Mouse (Mus musculus): ENCODE results near the gene Tmem243. TPM values are rescaled to one million over a fixed set of nuclear protein-coding genes. Genes with fewer than 3 reads are reported as not detected.

The Tmem243 gene
- polyA plus RNA-seq, 1 experiment from 2014 or later: 17.2 TPM

DNA sequence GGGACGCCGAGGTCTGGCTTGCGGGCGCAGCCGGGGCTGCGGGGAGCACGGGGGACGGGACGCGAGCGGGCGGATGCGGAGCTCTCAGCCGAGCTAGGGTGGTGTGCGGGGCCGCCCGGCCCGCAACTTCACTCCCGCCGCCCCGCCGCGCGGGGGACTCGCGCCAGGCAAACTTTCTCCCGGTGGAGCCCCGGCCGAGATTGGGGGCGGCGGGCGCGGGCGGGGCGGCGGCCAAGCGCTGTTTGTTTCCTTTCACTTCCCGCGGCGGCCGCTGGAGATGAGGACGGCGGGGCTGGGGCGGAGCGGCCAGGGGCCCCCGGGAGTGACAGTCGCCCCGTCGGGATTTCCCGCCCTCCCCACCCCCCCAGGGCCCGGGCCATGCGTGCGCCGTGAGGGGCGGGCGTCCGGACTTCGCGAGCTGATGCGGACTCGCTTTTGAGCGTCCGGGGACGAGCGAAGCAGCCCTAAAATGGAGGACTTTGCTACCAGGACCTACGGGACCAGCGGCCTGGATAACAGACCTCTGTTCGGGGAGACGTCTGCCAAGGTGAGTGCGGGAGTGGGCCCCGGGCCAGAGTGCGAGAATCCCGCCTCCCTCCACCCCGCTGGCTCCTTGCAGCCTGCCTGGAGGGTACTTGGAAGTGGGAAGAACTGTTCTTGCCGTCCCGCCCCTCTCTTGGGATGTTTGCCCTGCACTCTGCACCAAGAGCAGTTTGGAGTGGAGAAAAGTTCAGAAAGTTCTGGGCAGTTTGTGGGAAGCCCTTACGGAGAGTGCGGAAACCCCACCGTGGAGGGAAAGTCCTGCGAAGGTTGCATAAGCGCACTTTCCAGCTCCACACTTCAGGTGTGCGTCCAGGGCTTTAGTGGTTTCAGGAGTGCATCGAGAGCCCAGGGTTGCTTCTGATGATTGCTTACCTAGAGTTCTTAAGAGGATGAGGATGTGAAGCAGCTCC lies 657 bp downstream of the Tmem243 start:
- Histone ChIP-seq H3K4me2 (replicated peaks; ENCODE audit: low read depth, low read length) (peak overlapping the region; percentile 83), H3K27me3 (ENCODE audit: control insufficient read depth, insufficient read depth, low read length) (no peaks in the 10 kb centered on the region), H3K27ac (ENCODE audit: low read length) (peak overlapping the region; percentile 45; the same call in 1 of the 2 replicates), H3K36me3 (ENCODE audit: control insufficient read depth, insufficient read depth, low read length) (no peaks in the 10 kb centered on the region), H3K9me3 (ENCODE audit: control insufficient read depth, low read depth, low read length) (no peaks in the 10 kb centered on the region), H3K9ac (replicated peaks; ENCODE audit: low read depth, low read length) (peak overlapping the region; percentile 67), H3K4me1 (ENCODE audit: control insufficient read depth, insufficient read depth, low read length) (no peaks in the 10 kb centered on the region), H3K4me3 (ENCODE audit: low read depth, low read length) (peak overlapping the region; percentile 79)
- WGBS: under 1% methylated on average over 63 of the region's 83 CpGs
- peak; percentile 81 for ATAC-seq (ENCODE audit: insufficient number of reproducible peaks, insufficient read depth, low FRiP score, low read depth)

GRCm38 (mm10) chr5:9102696-9103095 lies 2.2 kb downstream of the Tmem243 start:
- Histone ChIP-seq H3K36me3 (ENCODE audit: control insufficient read depth, insufficient read depth, low read length) (no peaks in the 10 kb centered on the region), H3K27me3 (ENCODE audit: control insufficient read depth, insufficient read depth, low read length) (no peaks in the 10 kb centered on the region), H3K4me3 (ENCODE audit: low read depth, low read length) (no peak overlapping the region), H3K9me3 (ENCODE audit: control insufficient read depth, low read depth, low read length) (no peaks in the 10 kb centered on the region), H3K9ac (replicated peaks; ENCODE audit: low read depth, low read length) (no peak overlapping the region), H3K27ac (ENCODE audit: low read length) (no peak overlapping the region), H3K4me2 (replicated peaks; ENCODE audit: low read depth, low read length) (no peak overlapping the region), H3K4me1 (ENCODE audit: control insufficient read depth, insufficient read depth, low read length) (no peaks in the 10 kb centered on the region)
- ATAC-seq (ENCODE audit: insufficient number of reproducible peaks, insufficient read depth, low FRiP score, low read depth): no peak
- 92% methylated on average over 2 of the region's 2 CpGs for WGBS

DNA sequence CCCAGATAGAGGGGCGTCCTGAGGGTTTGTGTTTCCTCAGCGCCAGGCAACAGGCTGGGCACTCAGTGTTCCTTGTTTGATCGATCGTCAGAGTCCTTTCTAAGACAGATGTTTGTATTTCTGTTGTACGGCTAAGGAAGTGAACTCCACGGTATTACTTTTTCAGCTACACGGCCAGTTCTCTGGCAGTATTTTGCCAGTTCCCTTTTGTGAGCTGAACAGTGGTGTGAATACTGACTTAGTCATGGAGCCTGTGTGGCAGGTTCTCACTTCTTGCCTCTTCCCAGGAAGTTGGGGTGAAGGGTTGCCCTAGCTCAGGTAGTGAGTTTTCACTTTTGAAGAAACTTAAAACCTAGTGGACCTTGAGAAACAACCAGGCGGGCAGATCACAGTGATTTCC lies 3.5 kb downstream of the Tmem243 start:
- Histone ChIP-seq H3K27ac (ENCODE audit: low read length) (no peak overlapping the region), H3K36me3 (ENCODE audit: control insufficient read depth, insufficient read depth, low read length) (no peaks in the 10 kb centered on the region), H3K4me2 (replicated peaks; ENCODE audit: low read depth, low read length) (no peak overlapping the region), H3K4me3 (ENCODE audit: low read depth, low read length) (no peak overlapping the region), H3K9me3 (ENCODE audit: control insufficient read depth, low read depth, low read length) (no peaks in the 10 kb centered on the region), H3K9ac (replicated peaks; ENCODE audit: low read depth, low read length) (no peak overlapping the region), H3K27me3 (ENCODE audit: control insufficient read depth, insufficient read depth, low read length) (no peaks in the 10 kb centered on the region), H3K4me1 (ENCODE audit: control insufficient read depth, insufficient read depth, low read length) (no peaks in the 10 kb centered on the region)
- no peak for ATAC-seq (ENCODE audit: insufficient number of reproducible peaks, insufficient read depth, low FRiP score, low read depth)
- WGBS: 67% methylated on average over 8 of the region's 8 CpGs

- H3K4me3 ChIP-seq (ENCODE audit: low read depth, low read length): no peak overlapping the region
- no peak overlapping the region for H3K4me2 ChIP-seq (replicated peaks; ENCODE audit: low read depth, low read length)
- ATAC-seq (ENCODE audit: insufficient number of reproducible peaks, insufficient read depth, low FRiP score, low read depth): no peak
- WGBS: 84% methylated on average over 6 of the region's 6 CpGs
- H3K9me3 ChIP-seq (ENCODE audit: control insufficient read depth, low read depth, low read length): no peaks in the 10 kb centered on the region
- H3K27ac ChIP-seq (ENCODE audit: low read length): no peak overlapping the region
- no peaks in the 10 kb centered on the region for H3K27me3 ChIP-seq (ENCODE audit: control insufficient read depth, insufficient read depth, low read length)
- no peaks in the 10 kb centered on the region for H3K36me3 ChIP-seq (ENCODE audit: control insufficient read depth, insufficient read depth, low read length)
- H3K4me1 ChIP-seq (ENCODE audit: control insufficient read depth, insufficient read depth, low read length): no peaks in the 10 kb centered on the region
- H3K9ac ChIP-seq (replicated peaks; ENCODE audit: low read depth, low read length): no peak overlapping the region
Measured at GRCm38 (mm10) chr5:9106806-9107205, 6.3 kb downstream of the Tmem243 start.

DNA sequence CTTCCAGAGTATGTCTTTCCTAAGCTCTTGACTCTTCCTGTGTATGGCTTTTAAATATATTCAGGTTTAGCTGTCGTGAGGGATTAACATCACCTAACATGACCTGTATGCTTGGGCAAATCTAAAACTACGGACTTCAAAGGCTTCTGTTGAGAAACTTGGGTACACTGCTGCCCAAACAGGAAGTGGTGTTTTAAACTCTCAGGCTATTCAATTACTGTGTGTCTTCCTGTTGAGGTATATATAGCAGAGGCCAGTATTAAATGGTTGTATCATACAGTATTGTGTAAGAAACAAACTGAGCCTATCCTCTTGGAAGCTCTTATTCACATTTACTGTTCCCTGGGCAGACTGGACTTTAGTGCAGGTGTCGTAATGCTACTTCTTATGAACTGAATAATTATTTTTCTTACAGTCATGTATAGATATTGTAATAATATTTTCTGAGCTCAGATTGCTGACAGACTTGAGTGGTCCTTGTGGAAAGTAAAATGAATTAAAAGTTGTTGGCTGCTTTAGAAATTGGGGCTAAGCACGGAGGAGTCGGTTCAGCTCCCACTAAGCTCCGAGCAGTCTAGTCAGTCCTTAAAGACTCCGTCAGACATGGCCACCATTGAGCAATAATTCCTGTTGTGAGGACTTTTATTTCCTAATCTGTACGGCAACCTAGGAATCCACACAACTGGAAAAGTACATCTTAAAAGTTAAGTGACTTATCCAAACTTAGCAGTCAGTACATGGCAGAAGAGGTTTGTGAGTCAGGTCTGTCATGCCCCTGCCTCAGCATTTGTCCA lies 7.0 kb downstream of the Tmem243 start:
- Histone ChIP-seq H3K9ac (replicated peaks; ENCODE audit: low read depth, low read length) (no peak overlapping the region), H3K4me3 (ENCODE audit: low read depth, low read length) (no peak overlapping the region), H3K4me1 (ENCODE audit: control insufficient read depth, insufficient read depth, low read length) (no peaks in the 10 kb centered on the region), H3K36me3 (ENCODE audit: control insufficient read depth, insufficient read depth, low read length) (no peaks in the 10 kb centered on the region), H3K27me3 (ENCODE audit: control insufficient read depth, insufficient read depth, low read length) (no peaks in the 10 kb centered on the region), H3K9me3 (ENCODE audit: control insufficient read depth, low read depth, low read length) (no peaks in the 10 kb centered on the region), H3K4me2 (replicated peaks; ENCODE audit: low read depth, low read length) (no peak overlapping the region), H3K27ac (ENCODE audit: low read length) (no peak overlapping the region)
- 72% methylated on average over 8 of the region's 8 CpGs for WGBS
- ATAC-seq (ENCODE audit: insufficient number of reproducible peaks, insufficient read depth, low FRiP score, low read depth): no peak

DNA sequence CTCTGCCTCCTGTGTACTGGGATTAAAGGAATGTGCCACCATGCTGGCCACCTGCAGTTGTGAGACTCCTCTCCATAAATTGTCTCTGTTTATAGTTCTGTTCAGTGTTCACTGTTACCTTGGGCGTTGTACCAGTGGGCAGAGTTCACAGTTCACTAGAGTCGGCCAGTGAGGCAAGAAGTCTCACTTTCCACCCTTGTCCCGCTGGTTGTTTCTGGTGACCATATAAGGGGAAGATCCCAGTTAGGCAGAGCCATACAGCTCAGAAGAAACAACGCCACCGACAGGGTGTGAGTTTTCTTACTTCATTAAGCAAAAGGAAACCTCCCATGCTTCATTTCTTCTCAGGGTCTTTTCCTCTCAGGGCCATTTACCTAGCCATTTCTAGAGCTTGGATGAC lies 8.0 kb downstream of the Tmem243 start:
- H3K9me3 ChIP-seq (ENCODE audit: control insufficient read depth, low read depth, low read length): no peaks in the 10 kb centered on the region
- no peaks in the 10 kb centered on the region for H3K36me3 ChIP-seq (ENCODE audit: control insufficient read depth, insufficient read depth, low read length)
- H3K27ac ChIP-seq (ENCODE audit: low read length): no peak overlapping the region
- H3K4me2 ChIP-seq (replicated peaks; ENCODE audit: low read depth, low read length): no peak overlapping the region
- no peaks in the 10 kb centered on the region for H3K4me1 ChIP-seq (ENCODE audit: control insufficient read depth, insufficient read depth, low read length)
- no peaks in the 10 kb centered on the region for H3K27me3 ChIP-seq (ENCODE audit: control insufficient read depth, insufficient read depth, low read length)
- WGBS: 65% methylated on average over 5 of the region's 5 CpGs
- no peak overlapping the region for H3K9ac ChIP-seq (replicated peaks; ENCODE audit: low read depth, low read length)
- H3K4me3 ChIP-seq (ENCODE audit: low read depth, low read length): no peak overlapping the region
- no peak for ATAC-seq (ENCODE audit: insufficient number of reproducible peaks, insufficient read depth, low FRiP score, low read depth)

- ATAC-seq (ENCODE audit: insufficient number of reproducible peaks, insufficient read depth, low FRiP score, low read depth): no peak
- Histone ChIP-seq H3K4me3 (ENCODE audit: low read depth, low read length) (no peak overlapping the region), H3K27me3 (ENCODE audit: control insufficient read depth, insufficient read depth, low read length) (no peaks in the 10 kb centered on the region), H3K4me2 (replicated peaks; ENCODE audit: low read depth, low read length) (no peak overlapping the region), H3K9me3 (ENCODE audit: control insufficient read depth, low read depth, low read length) (no peaks in the 10 kb centered on the region), H3K36me3 (ENCODE audit: control insufficient read depth, insufficient read depth, low read length) (no peaks in the 10 kb centered on the region), H3K4me1 (ENCODE audit: control insufficient read depth, insufficient read depth, low read length) (no peaks in the 10 kb centered on the region), H3K27ac (ENCODE audit: low read length) (no peak overlapping the region), H3K9ac (replicated peaks; ENCODE audit: low read depth, low read length) (no peak overlapping the region)
Measured at GRCm38 (mm10) chr5:9109582-9109981, 9.1 kb downstream of the Tmem243 start.

GRCm38 (mm10) chr5:9111285-9111684 lies 10.8 kb downstream of the Tmem243 start:
- 68% methylated on average over 2 of the region's 2 CpGs for WGBS
- Histone ChIP-seq H3K27ac (ENCODE audit: low read length) (no peak overlapping the region), H3K4me1 (ENCODE audit: control insufficient read depth, insufficient read depth, low read length) (no peaks in the 10 kb centered on the region), H3K4me3 (ENCODE audit: low read depth, low read length) (no peak overlapping the region), H3K9ac (replicated peaks; ENCODE audit: low read depth, low read length) (no peak overlapping the region), H3K27me3 (ENCODE audit: control insufficient read depth, insufficient read depth, low read length) (no peaks in the 10 kb centered on the region), H3K4me2 (replicated peaks; ENCODE audit: low read depth, low read length) (no peak overlapping the region), H3K9me3 (ENCODE audit: control insufficient read depth, low read depth, low read length) (no peaks in the 10 kb centered on the region), H3K36me3 (ENCODE audit: control insufficient read depth, insufficient read depth, low read length) (no peaks in the 10 kb centered on the region)
- ATAC-seq (ENCODE audit: insufficient number of reproducible peaks, insufficient read depth, low FRiP score, low read depth): no peak

All from stomach, embryonic 14.5 days (tissue).